Mouse (Mus musculus) cortical plate, adult 2 months (tissue): ENCODE measurements around the gene Plekhg5. TPM values are rescaled to one million over a fixed set of nuclear protein-coding genes. Genes with fewer than 3 reads are reported as not detected.

Source experiments
- H3K27ac ChIP-seq: fragments of 200-500 bp; 2 replicates; pipeline ENCODE4 v1.5.1; 2012; ENCODE audit warnings: low read length, control low read depth, inconsistent platforms; ENCODE audit not compliant: insufficient read depth
- H3K4me1 ChIP-seq: fragments of 200-500 bp; 2 replicates; pipeline ENCODE4 v1.6.1; 2011; ENCODE audit warnings: low read length; ENCODE audit not compliant: control insufficient read depth, insufficient read depth
- H3K4me3 ChIP-seq: fragments of 200-500 bp; 2 replicates; pipeline ENCODE4 v1.5.1; 2011; ENCODE audit warnings: mild to moderate bottlenecking, low read length, control low read depth; ENCODE audit not compliant: insufficient read depth
- CTCF ChIP-seq: fragments of 200-500 bp; IDR thresholded peaks from 2 replicates; pipeline ENCODE4 v1.5.1; 2011; ENCODE audit warnings: mild to moderate bottlenecking, control low read depth, low read length; ENCODE audit not compliant: insufficient read depth; ENCODE audit errors: extremely low read depth
- POLR2A ChIP-seq: fragments of 200-500 bp; IDR thresholded peaks from 2 replicates; pipeline ENCODE4 v1.6.1; 2011; ENCODE audit warnings: mild to moderate bottlenecking, low read length, control low read depth; ENCODE audit not compliant: insufficient read depth; ENCODE audit errors: extremely low read depth
- polyA plus RNA-seq: library from polyadenylated mRNA; depleted of rRNA; stranded (reverse); fragments of >200 nt; gene quantifications from 2 replicates; pipeline ENCODE4 v1.2.3, GENCODE M21; 2012; rRNA removed

Plekhg5 gene
- polyA plus RNA-seq, 1 experiment: 59.9 TPM

- TF ChIP-seq POLR2A (no peak), CTCF (peak; percentile 70)
- Histone ChIP-seq H3K4me1 (no peaks in the 10 kb centered on the region), H3K4me3 (0 out of 2 replicates have a peak overlapping the region, but pooled peaks have one; percentile 2), H3K27ac (no peak overlapping the region)
These were observed 81.5 kb downstream of the Plekhg5 start for GRCm38 (mm10) chr4:152153771-152154177.

- Histone ChIP-seq H3K27ac (no peak overlapping the region), H3K4me3 (no peak overlapping the region), H3K4me1 (no peaks in the 10 kb centered on the region)
- TF ChIP-seq CTCF: no peak
- TF ChIP-seq POLR2A: no peak
These were observed 82.7 kb downstream of the Plekhg5 start for GRCm38 (mm10) chr4:152155019-152155418.

- Histone ChIP-seq H3K4me1 (no peaks in the 10 kb centered on the region), H3K4me3 (no peak overlapping the region)
- TF ChIP-seq POLR2A: no peak
- TF ChIP-seq CTCF: peak; percentile 68
These were observed 85.7 kb downstream of the Plekhg5 start for GRCm38 (mm10) chr4:152157779-152158584.

GRCm38 (mm10) chr4:152158585-152159284 lies 86.4 kb downstream of the Plekhg5 start, which contains the start of gene Hes2:
Gene Hes2, plus strand, starts transcription at chr4:152158867.
- H3K4me3 ChIP-seq: no peak within 1 kb of the TSS
- H3K27ac ChIP-seq: no peak within 1 kb of the TSS
- TF ChIP-seq CTCF: no peak
- no peak for TF ChIP-seq POLR2A
- H3K4me1 ChIP-seq: no peaks in the 10 kb centered on the region

More at GRCm38 (mm10) chr4:152157779-152158584, 85.7 kb downstream of the Plekhg5 start:
- no peak overlapping the region for H3K27ac ChIP-seq

- no peaks in the 10 kb centered on the region for H3K4me1 ChIP-seq
- TF ChIP-seq CTCF (no peak), POLR2A (no peak)
- H3K4me3 ChIP-seq: no peak overlapping the region
- H3K27ac ChIP-seq: no peak overlapping the region
These were observed 87.0 kb downstream of the Plekhg5 start for GRCm38 (mm10) chr4:152159285-152159678.

- no peak overlapping the region for H3K4me3 ChIP-seq
- H3K4me1 ChIP-seq: no peaks in the 10 kb centered on the region
- no peak for TF ChIP-seq CTCF
- TF ChIP-seq POLR2A: no peak
- H3K27ac ChIP-seq: no peak overlapping the region
These were observed 88.5 kb downstream of the Plekhg5 start for GRCm38 (mm10) chr4:152160748-152161147.

GRCm38 (mm10) chr4:152161601-152162000 lies 89.3 kb downstream of the Plekhg5 start:
- no peak overlapping the region for H3K4me3 ChIP-seq
- no peak overlapping the region for H3K27ac ChIP-seq
- H3K4me1 ChIP-seq: no peaks in the 10 kb centered on the region
- TF ChIP-seq POLR2A (no peak), CTCF (no peak)

- no peaks in the 10 kb centered on the region for H3K4me1 ChIP-seq
- TF ChIP-seq CTCF: no peak
- no peak for TF ChIP-seq POLR2A
- H3K27ac ChIP-seq: no peak overlapping the region
These were observed 90.5 kb downstream of the Plekhg5 start for GRCm38 (mm10) chr4:152162748-152163147.

More at GRCm38 (mm10) chr4:152162748-152163147, 90.5 kb downstream of the Plekhg5 start:
- no peak overlapping the region for H3K4me3 ChIP-seq

Other genes starting within 250 kb of the Plekhg5 start
- gene Camta1, start 210.6 kb upstream of the Plekhg5 start, polyA plus RNA-seq: 111 and 112 TPM in 2 replicates
- 58.5 and 64.9 TPM in 2 replicates for gene Dnajc11, start 138.8 kb upstream of the Plekhg5 start, polyA plus RNA-seq
- 29.7 and 31.5 TPM in 2 replicates for gene Thap3, start 83.5 kb upstream of the Plekhg5 start, polyA plus RNA-seq
- 9.3 and 9.6 TPM in 2 replicates for gene Phf13, start 76.2 kb upstream of the Plekhg5 start, polyA plus RNA-seq
- gene Klhl21, start 63.7 kb upstream of the Plekhg5 start, polyA plus RNA-seq: 11.8 and 12.6 TPM in 2 replicates
- gene Zbtb48, start 44.8 kb upstream of the Plekhg5 start, polyA plus RNA-seq: 13.7 and 19.1 TPM in 2 replicates
- 0.23 and 0.53 TPM in 2 replicates for gene Tas1r1, start 33.9 kb upstream of the Plekhg5 start, polyA plus RNA-seq
- 16.7 and 17.1 TPM in 2 replicates for gene Nol9, start 33.2 kb upstream of the Plekhg5 start, polyA plus RNA-seq
- gene Tnfrsf25, start 43.4 kb downstream of the Plekhg5 start, polyA plus RNA-seq: 12.7 and 14.7 TPM in 2 replicates
- gene Espn, start 79.9 kb downstream of the Plekhg5 start, polyA plus RNA-seq: 1.8 and 2.6 TPM in 2 replicates
- not detected in 2 replicates for gene Hes2, start 86.4 kb downstream of the Plekhg5 start, polyA plus RNA-seq
- 333 and 334 TPM in 2 replicates for gene Acot7, start 105.6 kb downstream of the Plekhg5 start, polyA plus RNA-seq
- 24.0 and 25.9 TPM in 2 replicates for gene Gpr153, start 201.7 kb downstream of the Plekhg5 start, polyA plus RNA-seq
- gene Hes3, start 219.2 kb downstream of the Plekhg5 start, polyA plus RNA-seq: 1.1 and 1.2 TPM in 2 replicates
- 32.9 and 35.2 TPM in 2 replicates for gene Icmt, start 224.7 kb downstream of the Plekhg5 start, polyA plus RNA-seq
- gene Rnf207, start 246.5 kb downstream of the Plekhg5 start, polyA plus RNA-seq: 22.2 and 25.0 TPM in 2 replicates